Mouse (Mus musculus): Measurements from ENCODE around the gene Ckb. TPM values are rescaled to one million over a fixed set of nuclear protein-coding genes. Genes with fewer than 3 reads are reported as not detected.
A peak's percentile ranks its signal among the peaks of the same experiment; 100 is the strongest.
"Not testable (repeated sequence)": the region's sequence is repeated elsewhere in the genome, so short reads cannot be mapped to it uniquely, and the experiment has no call there.

Ckb gene
- polyA plus RNA-seq (2014; fragmentation: Nextera tagmentation; extraction: Ambion mirVana), result 1,434 and 1,576 TPM in 2 replicates

GRCm38 (mm10) chr12:111672176-111672575 is at the start of gene Ckb:
TSS of gene Ckb (minus strand) at chr12:111672338.
- Histone ChIP-seq H3K36me3 (replicated peaks; ENCODE audit: control insufficient read depth, insufficient read depth) (peaks cover 29% of the 10 kb centered on the region), H3K4me1 (replicated peaks; ENCODE audit: control insufficient read depth, insufficient read depth, low read length) (peaks cover 30% of the 10 kb centered on the region), H3K9ac (peak within 1 kb of the TSS; percentile 99), H3K27ac (peak within 1 kb of the TSS; percentile 94), H3K4me3 (replicated peaks; ENCODE audit: low read length) (peak within 1 kb of the TSS; percentile 96), H3K4me2 (replicated peaks) (peak within 1 kb of the TSS; percentile 95), H3K9me3 (ENCODE audit: control insufficient read depth, low read length) (no peaks in the 10 kb centered on the region), H3K27me3 (ENCODE audit: control insufficient read depth, insufficient read depth, low read length) (no peaks in the 10 kb centered on the region)
- under 1% methylated on average over 28 of the region's 31 CpGs for WGBS
- peak; percentile 92 for DNase-seq (ENCODE audit: low spot score)
- peak; percentile 87 for ATAC-seq (ENCODE audit: low FRiP score)

- DNase-seq (ENCODE audit: low spot score) (no peak), ATAC-seq (ENCODE audit: low FRiP score) (no peak)
- WGBS, result 87% methylated on average over 4 of the region's 4 CpGs
- H3K4me3 ChIP-seq (replicated peaks; ENCODE audit: low read length), result no peak overlapping the region
- no peak overlapping the region for H3K4me2 ChIP-seq (replicated peaks)
- H3K4me1 ChIP-seq (replicated peaks; ENCODE audit: control insufficient read depth, insufficient read depth, low read length), result peaks cover 2% of the 10 kb centered on the region; the same call in 1 of the 2 replicates
- no peak overlapping the region for H3K27ac ChIP-seq
- H3K9ac ChIP-seq, result no peak overlapping the region
- no peaks in the 10 kb centered on the region for H3K9me3 ChIP-seq (ENCODE audit: control insufficient read depth, low read length)
- H3K36me3 ChIP-seq (replicated peaks; ENCODE audit: control insufficient read depth, insufficient read depth), result peaks cover 19% of the 10 kb centered on the region
- H3K27me3 ChIP-seq (ENCODE audit: control insufficient read depth, insufficient read depth, low read length), result no peaks in the 10 kb centered on the region
Measured at GRCm38 (mm10) chr12:111720222-111720621, 48.1 kb upstream of the Ckb start.

GRCm38 (mm10) chr12:111718656-111719055 is 46.5 kb upstream of the Ckb start:
- 29% methylated on average over 8 of the region's 8 CpGs for WGBS
- DNase-seq (ENCODE audit: low spot score) (no peak), ATAC-seq (ENCODE audit: low FRiP score) (no peak)
- peaks cover 5% of the 10 kb centered on the region for H3K4me1 ChIP-seq (replicated peaks; ENCODE audit: control insufficient read depth, insufficient read depth, low read length)
- no peak overlapping the region for H3K4me3 ChIP-seq (replicated peaks; ENCODE audit: low read length)
- peak overlapping the region; percentile 72 for H3K27ac ChIP-seq
- 0 out of 2 replicates have a peak, but pooled peaks cover 12% of the 10 kb centered on the region for H3K36me3 ChIP-seq (replicated peaks; ENCODE audit: control insufficient read depth, insufficient read depth)
- H3K4me2 ChIP-seq (replicated peaks), result peak overlapping the region; percentile 22; the same call in 1 of the 2 replicates
- H3K9ac ChIP-seq, result peak overlapping the region; percentile 50
- no peaks in the 10 kb centered on the region for H3K9me3 ChIP-seq (ENCODE audit: control insufficient read depth, low read length)
- no peaks in the 10 kb centered on the region for H3K27me3 ChIP-seq (ENCODE audit: control insufficient read depth, insufficient read depth, low read length)

GRCm38 (mm10) chr12:111716505-111716904 is 44.4 kb upstream of the Ckb start:
- Histone ChIP-seq H3K9me3 (ENCODE audit: control insufficient read depth, low read length) (no peaks in the 10 kb centered on the region), H3K36me3 (replicated peaks; ENCODE audit: control insufficient read depth, insufficient read depth) (0 out of 2 replicates have a peak, but pooled peaks cover 5% of the 10 kb centered on the region), H3K9ac (no peak overlapping the region), H3K27me3 (ENCODE audit: control insufficient read depth, insufficient read depth, low read length) (no peaks in the 10 kb centered on the region), H3K27ac (no peak overlapping the region), H3K4me2 (replicated peaks) (no peak overlapping the region), H3K4me3 (replicated peaks; ENCODE audit: low read length) (no peak overlapping the region), H3K4me1 (replicated peaks; ENCODE audit: control insufficient read depth, insufficient read depth, low read length) (peaks cover 13% of the 10 kb centered on the region)
- 98% methylated on average over 7 of the region's 7 CpGs for WGBS
- DNase-seq (ENCODE audit: low spot score) (no peak), ATAC-seq (ENCODE audit: low FRiP score) (no peak)

GRCm38 (mm10) chr12:111713880-111714279 is 41.7 kb upstream of the Ckb start:
- ATAC-seq (ENCODE audit: low FRiP score); H3K27me3 ChIP-seq (ENCODE audit: control insufficient read depth, insufficient read depth, low read length); DNase-seq (ENCODE audit: low spot score); H3K9me3 ChIP-seq (ENCODE audit: control insufficient read depth, low read length): not testable (repeated sequence)
- Histone ChIP-seq H3K4me2 (replicated peaks) (peak overlapping the region; percentile 84), H3K9ac (peak overlapping the region; percentile 96), H3K4me1 (replicated peaks; ENCODE audit: control insufficient read depth, insufficient read depth, low read length) (peaks cover 15% of the 10 kb centered on the region), H3K36me3 (replicated peaks; ENCODE audit: control insufficient read depth, insufficient read depth) (peaks cover 29% of the 10 kb centered on the region), H3K4me3 (replicated peaks; ENCODE audit: low read length) (peak overlapping the region; percentile 96), H3K27ac (peak overlapping the region; percentile 89; the same call in 1 of the 2 replicates)
- WGBS, result 81% methylated on average over 6 of the region's 6 CpGs

GRCm38 (mm10) chr12:111713004-111713651 is 41.0 kb upstream of the Ckb start, which contains the start of the genes Bag5 and Apopt1:
TSS of gene Bag5 (minus strand) at chr12:111713257.
TSS of gene Apopt1 (plus strand) at chr12:111713261.
- peak within 1 kb of the TSS; percentile 84 for H3K4me2 ChIP-seq (replicated peaks)
- no peaks in the 10 kb centered on the region for H3K27me3 ChIP-seq (ENCODE audit: control insufficient read depth, insufficient read depth, low read length)
- WGBS, result under 1% methylated on average over 80 of the region's 86 CpGs
- peak within 1 kb of the TSS; percentile 89 for H3K27ac ChIP-seq
- peaks cover 15% of the 10 kb centered on the region for H3K4me1 ChIP-seq (replicated peaks; ENCODE audit: control insufficient read depth, insufficient read depth, low read length)
- peak within 1 kb of the TSS; percentile 96 for H3K9ac ChIP-seq
- peaks cover 36% of the 10 kb centered on the region for H3K36me3 ChIP-seq (replicated peaks; ENCODE audit: control insufficient read depth, insufficient read depth)
- no peaks in the 10 kb centered on the region for H3K9me3 ChIP-seq (ENCODE audit: control insufficient read depth, low read length)
- H3K4me3 ChIP-seq (replicated peaks; ENCODE audit: low read length), result peak within 1 kb of the TSS; percentile 96
- ATAC-seq (ENCODE audit: low FRiP score) (peak; percentile 94), DNase-seq (ENCODE audit: low spot score) (peak; percentile 93)

- Histone ChIP-seq H3K27ac (peak overlapping the region; percentile 89), H3K36me3 (replicated peaks; ENCODE audit: control insufficient read depth, insufficient read depth) (peaks cover 41% of the 10 kb centered on the region), H3K4me2 (replicated peaks) (peak overlapping the region; percentile 84), H3K27me3 (ENCODE audit: control insufficient read depth, insufficient read depth, low read length) (no peaks in the 10 kb centered on the region), H3K4me1 (replicated peaks; ENCODE audit: control insufficient read depth, insufficient read depth, low read length) (peaks cover 15% of the 10 kb centered on the region), H3K4me3 (replicated peaks; ENCODE audit: low read length) (peak overlapping the region; percentile 96), H3K9me3 (ENCODE audit: control insufficient read depth, low read length) (no peaks in the 10 kb centered on the region), H3K9ac (peak overlapping the region; percentile 96)
- 2% methylated on average over 28 of the region's 33 CpGs for WGBS
- no peak for ATAC-seq (ENCODE audit: low FRiP score)
- DNase-seq (ENCODE audit: low spot score), result no peak
Measured at GRCm38 (mm10) chr12:111712476-111712875, 40.3 kb upstream of the Ckb start.

GRCm38 (mm10) chr12:111710091-111710490 is 38.0 kb upstream of the Ckb start:
- DNase-seq (ENCODE audit: low spot score), result no peak
- 93% methylated on average over 10 of the region's 10 CpGs for WGBS
- no peaks in the 10 kb centered on the region for H3K9me3 ChIP-seq (ENCODE audit: control insufficient read depth, low read length)
- no peak overlapping the region for H3K4me2 ChIP-seq (replicated peaks)
- H3K9ac ChIP-seq, result no peak overlapping the region
- H3K27me3 ChIP-seq (ENCODE audit: control insufficient read depth, insufficient read depth, low read length), result no peaks in the 10 kb centered on the region
- H3K27ac ChIP-seq, result no peak overlapping the region
- H3K36me3 ChIP-seq (replicated peaks; ENCODE audit: control insufficient read depth, insufficient read depth), result peaks cover 48% of the 10 kb centered on the region
- no peak for ATAC-seq (ENCODE audit: low FRiP score)
- H3K4me1 ChIP-seq (replicated peaks; ENCODE audit: control insufficient read depth, insufficient read depth, low read length), result peaks cover 15% of the 10 kb centered on the region
- no peak overlapping the region for H3K4me3 ChIP-seq (replicated peaks; ENCODE audit: low read length)

GRCm38 (mm10) chr12:111708181-111708580 is 36.0 kb upstream of the Ckb start:
- no peaks in the 10 kb centered on the region for H3K9me3 ChIP-seq (ENCODE audit: control insufficient read depth, low read length)
- peaks cover 10% of the 10 kb centered on the region for H3K4me1 ChIP-seq (replicated peaks; ENCODE audit: control insufficient read depth, insufficient read depth, low read length)
- DNase-seq (ENCODE audit: low spot score) (no peak), ATAC-seq (ENCODE audit: low FRiP score) (no peak)
- 84% methylated on average over 4 of the region's 4 CpGs for WGBS
- no peak overlapping the region for H3K9ac ChIP-seq
- H3K27ac ChIP-seq, result no peak overlapping the region
- no peak overlapping the region for H3K4me3 ChIP-seq (replicated peaks; ENCODE audit: low read length)
- peaks cover 44% of the 10 kb centered on the region for H3K36me3 ChIP-seq (replicated peaks; ENCODE audit: control insufficient read depth, insufficient read depth)
- no peaks in the 10 kb centered on the region for H3K27me3 ChIP-seq (ENCODE audit: control insufficient read depth, insufficient read depth, low read length)
- no peak overlapping the region for H3K4me2 ChIP-seq (replicated peaks)
